Mouse (Mus musculus) limb, embryonic 15.5 days (tissue): Measurements from ENCODE around the gene Ttc5. TPM values are rescaled to one million over a fixed set of nuclear protein-coding genes. Genes with fewer than 3 reads are reported as not detected.
"Not testable (repeated sequence)": the region's sequence is repeated elsewhere in the genome, so short reads cannot be mapped to it uniquely, and the experiment has no call there.

ENCODE experiments used
- ATAC-seq: fragments of 200-750 bp; cut with Nextera tagmentation; 2 replicates; pipeline ENCODE4 v1.8.0; 2017; ENCODE audit warnings: low read depth, moderate TSS enrichment; ENCODE audit not compliant: insufficient number of reproducible peaks, low FRiP score, low TSS enrichment
- H3K27ac ChIP-seq: fragments of 300-500 bp; sonication (generic); 2 replicates; pipeline ENCODE4 v1.5.1; 2015; ENCODE audit warnings: moderate library complexity, mild to moderate bottlenecking, inconsistent platforms
- H3K27me3 ChIP-seq: fragments of 300-500 bp; sonication (generic); 2 replicates; pipeline ENCODE4 v1.6.1; 2015; ENCODE audit warnings: inconsistent platforms
- H3K36me3 ChIP-seq: fragments of 300-500 bp; sonication (generic); 2 replicates; pipeline ENCODE4 v1.6.1; 2015; ENCODE audit warnings: inconsistent platforms
- H3K4me1 ChIP-seq: fragments of 300-500 bp; sonication (generic); 2 replicates; pipeline ENCODE4 v1.6.1; 2015; ENCODE audit warnings: inconsistent platforms
- H3K4me2 ChIP-seq: fragments of 300-500 bp; sonication (generic); 2 replicates; pipeline ENCODE4 v1.6.1; 2015; ENCODE audit warnings: mild to moderate bottlenecking, inconsistent platforms
- H3K4me3 ChIP-seq: fragments of 300-500 bp; sonication (generic); 2 replicates; pipeline ENCODE4 v1.5.1; 2015; ENCODE audit warnings: mild to moderate bottlenecking, inconsistent platforms
- H3K9ac ChIP-seq: fragments of 300-500 bp; sonication (generic); 2 replicates; pipeline ENCODE4 v1.6.1; 2015; ENCODE audit warnings: inconsistent platforms
- H3K9me3 ChIP-seq: fragments of 300-500 bp; sonication (generic); 2 replicates; pipeline ENCODE4 v1.6.1; 2016; ENCODE audit warnings: inconsistent platforms
- WGBS: fragments of 180-500 bp; shearing (Covaris S2); methylation state at CpG from one replicate; pipeline ENCODE4 v1.1.7; 2015; 5-methylcytosine and 5-hydroxymethylcytosine counted together
- polyA plus RNA-seq: library from polyadenylated mRNA; unstranded; fragments of >200 nt; fragmentation: Nextera tagmentation; extraction: Ambion mirVana; gene quantifications from 2 replicates; pipeline ENCODE4 v1.2.1, GENCODE M21; 2015

The Ttc5 gene
- polyA plus RNA-seq, 1 experiment from 2014 or later: 59.8 TPM

GRCm38 (mm10) chr14:50758416-50759085 is 26.8 kb downstream of the Ttc5 start:
- WGBS: 77% methylated on average over 5 of the region's 5 CpGs
- no peak for ATAC-seq

DNA sequence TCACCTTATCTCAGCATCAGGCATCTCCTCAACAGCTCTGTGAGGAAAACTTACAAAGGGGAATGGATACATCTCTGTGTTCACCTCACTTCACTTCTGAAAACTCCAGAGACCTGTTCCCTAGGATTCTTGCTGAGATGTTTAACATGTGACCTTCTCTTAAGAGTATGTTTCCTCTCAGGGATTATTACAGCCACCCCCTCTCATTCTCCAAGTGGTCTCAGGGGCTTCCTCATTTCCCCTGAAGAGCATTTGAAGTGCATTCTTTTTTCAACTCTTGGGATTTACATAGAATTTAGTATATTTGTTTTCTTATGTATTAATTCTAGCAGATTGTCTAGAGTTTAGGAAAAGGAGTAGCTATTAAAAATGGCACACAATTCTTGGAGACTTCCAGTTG is 40.3 kb downstream of the Ttc5 start, which contains the start of gene Olfr749:
Gene Olfr749, minus strand, starts transcription at position 101 of the 400 bp plus-strand sequence.
- no peaks in the 10 kb centered on the region for H3K9me3 ChIP-seq
- no peak within 1 kb of the TSS for H3K27ac ChIP-seq
- H3K9ac ChIP-seq: no peak within 1 kb of the TSS
- H3K27me3 ChIP-seq: no peaks in the 10 kb centered on the region
- no peaks in the 10 kb centered on the region for H3K36me3 ChIP-seq
- no peak for ATAC-seq
- no peaks in the 10 kb centered on the region for H3K4me1 ChIP-seq
- H3K4me3 ChIP-seq: no peak within 1 kb of the TSS
- no peak within 1 kb of the TSS for H3K4me2 ChIP-seq

More at GRCm38 (mm10) chr14:50758416-50759085, 26.8 kb downstream of the Ttc5 start:
- Histone ChIP-seq H3K36me3 (peaks cover 4% of the 10 kb centered on the region; the same call in 1 of the 2 replicates), H3K27me3 (no peaks in the 10 kb centered on the region), H3K4me1 (no peaks in the 10 kb centered on the region), H3K4me3 (no peak overlapping the region), H3K4me2 (no peak overlapping the region), H3K9ac (no peak overlapping the region), H3K27ac (no peak overlapping the region), H3K9me3 (no peaks in the 10 kb centered on the region)

DNA sequence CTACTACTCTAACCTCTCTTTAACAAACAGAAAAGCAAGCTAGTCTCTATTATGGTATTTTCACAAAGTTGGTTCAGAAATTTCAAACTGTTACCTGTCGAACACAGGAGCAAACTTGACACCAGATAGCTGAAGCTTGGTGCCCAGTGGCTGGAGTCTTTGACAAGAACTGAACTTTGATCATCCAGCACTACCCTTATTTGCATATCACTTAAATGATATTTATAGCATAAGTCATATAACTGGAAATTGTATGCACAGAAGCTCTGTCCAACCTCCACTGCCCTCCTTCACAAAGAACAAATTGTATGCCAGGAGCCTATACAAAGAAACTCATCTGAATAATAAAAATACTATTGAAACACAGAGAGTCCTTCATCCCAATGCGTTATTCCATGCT is 43.7 kb downstream of the Ttc5 start:
- Histone ChIP-seq H3K4me2 (no peak overlapping the region), H3K27ac (no peak overlapping the region), H3K36me3 (no peaks in the 10 kb centered on the region), H3K4me3 (no peak overlapping the region), H3K9ac (no peak overlapping the region), H3K9me3 (no peaks in the 10 kb centered on the region), H3K27me3 (no peaks in the 10 kb centered on the region), H3K4me1 (no peaks in the 10 kb centered on the region)
- ATAC-seq: no peak
- WGBS: 69% methylated on average over 2 of the region's 2 CpGs

DNA sequence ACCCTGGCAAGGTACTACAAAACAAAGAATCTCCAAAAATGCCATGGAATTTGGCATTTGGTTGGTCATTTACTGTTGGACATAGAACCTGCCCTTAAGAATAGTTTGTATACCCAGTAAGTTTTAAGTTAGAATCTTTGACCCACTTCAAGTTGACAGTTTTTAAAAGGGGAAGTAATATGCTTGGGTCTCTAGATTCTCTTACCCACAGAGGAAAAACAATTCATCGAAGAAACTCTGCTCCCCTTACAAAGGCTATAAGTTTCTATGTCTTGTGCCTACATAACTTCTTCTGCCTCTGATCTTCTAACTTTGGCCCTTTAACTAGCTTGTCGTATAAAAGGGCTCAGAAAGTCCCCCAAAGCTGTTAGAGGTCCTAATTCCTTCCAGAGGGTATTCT is 45.0 kb downstream of the Ttc5 start:
- no peak overlapping the region for H3K27ac ChIP-seq
- no peak overlapping the region for H3K4me2 ChIP-seq
- no peaks in the 10 kb centered on the region for H3K9me3 ChIP-seq
- H3K36me3 ChIP-seq: no peaks in the 10 kb centered on the region
- 64% methylated on average over 2 of the region's 2 CpGs for WGBS
- H3K27me3 ChIP-seq: no peaks in the 10 kb centered on the region
- no peak for ATAC-seq
- no peak overlapping the region for H3K4me3 ChIP-seq
- H3K4me1 ChIP-seq: no peaks in the 10 kb centered on the region
- H3K9ac ChIP-seq: no peak overlapping the region

DNA sequence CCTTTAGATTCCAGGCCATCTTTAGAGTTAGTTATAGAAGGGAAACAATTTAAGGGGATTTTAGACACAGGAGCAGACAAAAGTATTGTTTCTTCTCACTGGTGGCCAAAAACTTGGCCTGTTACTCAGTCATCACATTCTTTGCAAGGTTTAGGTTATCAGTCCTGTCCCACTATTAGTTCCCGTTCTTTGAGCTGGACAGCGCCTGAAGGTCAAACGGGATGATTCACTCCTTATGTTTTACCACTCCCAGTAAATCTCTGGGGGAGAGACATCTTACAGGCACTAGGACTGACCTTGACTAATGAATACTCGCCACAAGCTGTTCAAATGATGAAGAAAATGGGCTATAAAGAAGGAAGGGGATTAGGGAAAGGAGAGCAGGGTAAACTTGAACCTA is 62.9 kb downstream of the Ttc5 start:
- not testable (repeated sequence) for H3K27me3 ChIP-seq, H3K27ac ChIP-seq, ATAC-seq, H3K4me1 ChIP-seq, H3K4me2 ChIP-seq, H3K9me3 ChIP-seq, H3K9ac ChIP-seq, H3K36me3 ChIP-seq, H3K4me3 ChIP-seq
- WGBS: 88% methylated on average over 4 of the region's 4 CpGs

- not testable (repeated sequence) for H3K27ac ChIP-seq, ATAC-seq, H3K9ac ChIP-seq, H3K36me3 ChIP-seq, H3K9me3 ChIP-seq, H3K4me3 ChIP-seq, H3K27me3 ChIP-seq, H3K4me2 ChIP-seq, H3K4me1 ChIP-seq
- WGBS: 88% methylated on average over 15 of the region's 15 CpGs
These were observed 65.4 kb downstream of the Ttc5 start for GRCm38 (mm10) chr14:50719875-50720274.

Other genes with a start within 250 kb of the Ttc5 start
- gene Olfr744, start 170.6 kb downstream of the Ttc5 start, polyA plus RNA-seq: not detected in 2 replicates
- gene Olfr745, start 146.1 kb downstream of the Ttc5 start, polyA plus RNA-seq: not detected in 2 replicates
- not detected in 2 replicates for gene Olfr746, start 138.4 kb downstream of the Ttc5 start, polyA plus RNA-seq
- not detected in 2 replicates for gene Olfr747, start 92.3 kb downstream of the Ttc5 start, polyA plus RNA-seq
- not detected in 2 replicates for gene Olfr748, start 78.1 kb downstream of the Ttc5 start, polyA plus RNA-seq
- not detected in 2 replicates for gene Olfr749, start 40.4 kb downstream of the Ttc5 start, polyA plus RNA-seq
- gene Ccnb1ip1, start 22.2 kb upstream of the Ttc5 start, polyA plus RNA-seq: not detected in 2 replicates
- gene Parp2, start 22.3 kb upstream of the Ttc5 start, polyA plus RNA-seq: 52.0 and 52.3 TPM in 2 replicates
- gene Tep1, start 85.0 kb upstream of the Ttc5 start, polyA plus RNA-seq: 5.0 and 6.2 TPM in 2 replicates
- gene Klhl33, start 112.0 kb upstream of the Ttc5 start, polyA plus RNA-seq: 0.10 and 0.12 TPM in 2 replicates
- 145 and 148 TPM in 2 replicates for gene Osgep, start 139.4 kb upstream of the Ttc5 start, polyA plus RNA-seq
- gene Apex1, start 139.4 kb upstream of the Ttc5 start, polyA plus RNA-seq: 188 TPM in 2 replicates
- 45.3 and 56.0 TPM in 2 replicates for gene Pip4p1, start 145.3 kb upstream of the Ttc5 start, polyA plus RNA-seq
- 52.0 and 54.8 TPM in 2 replicates for gene Pnp, start 145.6 kb upstream of the Ttc5 start, polyA plus RNA-seq
- gene Gm49342, start 159.0 kb upstream of the Ttc5 start, polyA plus RNA-seq: not detected in 2 replicates
- gene Pnp2, start 170.5 kb upstream of the Ttc5 start, polyA plus RNA-seq: 0.31 and 0.54 TPM in 2 replicates
- gene Rnase10, start 222.2 kb upstream of the Ttc5 start, polyA plus RNA-seq: 0.09 and 0.22 TPM in 2 replicates